In genomic region chr7:129974206-129974605, GRCm38 (mm10) we compare ENCODE assay signal across 19 mouse cellular contexts.
A peak's percentile ranks its signal among the peaks of the same experiment; 100 is the strongest.
DNase-seq lines count a peak whose midpoint lies in the region; ATAC-seq lines count a peak whose summit lies in the region.
"Had no signal": no experiment of that assay in that cellular context is flagged by ENCODE, and none has a peak within 500 bp of the region (broad histone marks: within the 10 kb centered on the region; RNA-seq: fewer than 3 reads in every experiment).

No protein-coding gene starts in this region.

- 80% methylated on average over 9 of the region's 9 CpGs for WGBS in midbrain, embryonic 10.5 days
- 79% methylated on average over 9 of the region's 9 CpGs for WGBS in midbrain, embryonic 13.5 days
- WGBS in embryonic facial prominence, embryonic 13.5 days, result 65% methylated on average over 9 of the region's 9 CpGs
- WGBS in limb, embryonic 13.5 days, result 83% methylated on average over 9 of the region's 9 CpGs

- intact Hi-C loops in left cerebral cortex, postnatal 14 days (cut with DNase I), result no loop called here

- no peak for DNase-seq in midbrain, embryonic 10.5 days (ENCODE audit: low spot score)
- DNase-seq in left cerebral cortex, postnatal 14 days (ENCODE audit: low spot score in 2 of 2), result no peak
- DNase-seq in right cerebral cortex, postnatal 36 days (ENCODE audit: low spot score in 2 of 2), result no peak
- no peak for DNase-seq in kidney, postnatal 36 days
- DNase-seq: adrenal gland, adult 8-10 months; adrenal gland, postnatal 36 days; cerebellum, adult 11 months; cerebellum, adult 8-10 months; cerebellum, postnatal 14 days; gastrocnemius, postnatal 14 days had no signal

- H3K4me3 ChIP-seq in midbrain, embryonic 10.5 days, result no peak overlapping the region
- H3K4me3 ChIP-seq in midbrain, embryonic 13.5 days (replicated peaks), result no peak overlapping the region
- H3K4me3 ChIP-seq in embryonic facial prominence, embryonic 13.5 days, result no peak overlapping the region
- H3K4me3 ChIP-seq in limb, embryonic 13.5 days, result no peak overlapping the region
- H3K4me3 ChIP-seq: forebrain, embryonic 12.5 days; heart, embryonic 12.5 days; hindbrain, embryonic 12.5 days had no signal

- peak overlapping the region; percentile 17; the same call in 1 of the 2 replicates for H3K27ac ChIP-seq in midbrain, embryonic 10.5 days (replicated peaks)
- no peak overlapping the region for H3K27ac ChIP-seq in midbrain, embryonic 13.5 days
- H3K27ac ChIP-seq in embryonic facial prominence, embryonic 13.5 days, result peak overlapping the region; percentile 87
- H3K27ac ChIP-seq in limb, embryonic 13.5 days, result peak overlapping the region; percentile 2; the same call in 1 of the 2 replicates
- H3K27ac ChIP-seq: forebrain, embryonic 12.5 days; hindbrain, embryonic 12.5 days; hindbrain, postnatal 0 days had no signal

- H3K4me2 ChIP-seq in midbrain, embryonic 13.5 days (replicated peaks), result no peak overlapping the region
- no peak overlapping the region for H3K4me2 ChIP-seq in embryonic facial prominence, embryonic 13.5 days
- no peak overlapping the region for H3K4me2 ChIP-seq in limb, embryonic 13.5 days (replicated peaks)
- H3K4me2 ChIP-seq: forebrain, embryonic 12.5 days; heart, embryonic 12.5 days; hindbrain, embryonic 12.5 days had no signal

- 0 out of 2 replicates have a peak, but pooled peaks cover 9% of the 10 kb centered on the region for H3K4me1 ChIP-seq in midbrain, embryonic 10.5 days
- no peaks in the 10 kb centered on the region for H3K4me1 ChIP-seq in midbrain, embryonic 13.5 days (replicated peaks)
- H3K4me1 ChIP-seq in embryonic facial prominence, embryonic 13.5 days, result peaks cover 27% of the 10 kb centered on the region
- no peaks in the 10 kb centered on the region; the same call in 1 of the 2 replicates for H3K4me1 ChIP-seq in limb, embryonic 13.5 days
- H3K4me1 ChIP-seq: forebrain, embryonic 12.5 days; hindbrain, embryonic 12.5 days had no signal

- H3K27me3 ChIP-seq in midbrain, embryonic 10.5 days (ENCODE audit: low read depth, poor library complexity, severe bottlenecking), result peaks cover 5% of the 10 kb centered on the region; the same call in 1 of the 2 replicates
- H3K27me3 ChIP-seq in midbrain, embryonic 13.5 days, result no peaks in the 10 kb centered on the region; the same call in 1 of the 2 replicates
- no peaks in the 10 kb centered on the region for H3K27me3 ChIP-seq in embryonic facial prominence, embryonic 13.5 days
- H3K27me3 ChIP-seq in limb, embryonic 13.5 days, result no peaks in the 10 kb centered on the region; the same call in 1 of the 2 replicates
- H3K27me3 ChIP-seq: heart, embryonic 12.5 days; hindbrain, embryonic 12.5 days had no signal

- no peaks in the 10 kb centered on the region for H3K36me3 ChIP-seq in midbrain, embryonic 10.5 days
- H3K36me3 ChIP-seq in midbrain, embryonic 13.5 days, result no peaks in the 10 kb centered on the region
- no peaks in the 10 kb centered on the region for H3K36me3 ChIP-seq in embryonic facial prominence, embryonic 13.5 days
- no peaks in the 10 kb centered on the region for H3K36me3 ChIP-seq in limb, embryonic 13.5 days
- H3K36me3 ChIP-seq: forebrain, embryonic 12.5 days; G1E; heart, embryonic 12.5 days; hindbrain, embryonic 12.5 days had no signal

- no peaks in the 10 kb centered on the region for H3K9me3 ChIP-seq in midbrain, embryonic 10.5 days (replicated peaks)
- H3K9me3 ChIP-seq in midbrain, embryonic 13.5 days, result no peaks in the 10 kb centered on the region
- no peaks in the 10 kb centered on the region for H3K9me3 ChIP-seq in embryonic facial prominence, embryonic 13.5 days
- no peaks in the 10 kb centered on the region for H3K9me3 ChIP-seq in limb, embryonic 13.5 days
- H3K9me3 ChIP-seq: forebrain, embryonic 12.5 days; heart, embryonic 12.5 days; hindbrain, embryonic 12.5 days had no signal

- no peak for ATAC-seq in midbrain, embryonic 13.5 days
- ATAC-seq in embryonic facial prominence, embryonic 13.5 days (ENCODE audit: insufficient number of reproducible peaks, insufficient read depth, low FRiP score, low TSS enrichment, low read depth), result no peak
- ATAC-seq in limb, embryonic 13.5 days (ENCODE audit: low FRiP score, low read depth), result no peak
- ATAC-seq: forebrain, embryonic 16.5 days; hindbrain, postnatal 0 days had no signal

- H3K9ac ChIP-seq in midbrain, embryonic 13.5 days (replicated peaks), result no peak overlapping the region
- H3K9ac ChIP-seq in embryonic facial prominence, embryonic 13.5 days, result no peak overlapping the region
- no peak overlapping the region for H3K9ac ChIP-seq in limb, embryonic 13.5 days
- H3K9ac ChIP-seq: forebrain, embryonic 12.5 days; heart, embryonic 12.5 days; hindbrain, embryonic 12.5 days had no signal
